Mouse (Mus musculus): ENCODE measurements around the gene Cyp17a1. TPM values are rescaled to one million over a fixed set of nuclear protein-coding genes. Genes with fewer than 3 reads are reported as not detected.

The Cyp17a1 gene
- total and polyA plus RNA-seq, 2 experiments, result 85.1 to 193 TPM

GRCm38 (mm10) chr19:46629807-46630206, 43.2 kb downstream of the Cyp17a1 start:
- WGBS, result 55% methylated on average over 9 of the region's 9 CpGs
- Histone ChIP-seq H3K36me3 (ENCODE audit: control insufficient read depth, insufficient read depth, low read length) (peaks cover under 1% of the 10 kb centered on the region; the same call in 1 of the 2 replicates), H3K4me1 (ENCODE audit: control insufficient read depth, insufficient read depth, low read length) (peaks cover 38% of the 10 kb centered on the region), H3K27ac (replicated peaks; ENCODE audit: insufficient read depth, low read depth, low read length) (peak overlapping the region; percentile 27; the same call in 1 of the 2 replicates), H3K4me3 (ENCODE audit: insufficient read depth, low read depth, low read length) (no peak overlapping the region), H3K79me2 (ENCODE audit: control insufficient read depth, insufficient read depth, low read length) (peaks cover 50% of the 10 kb centered on the region), H3K9ac (ENCODE audit: low read depth, low read length) (no peak overlapping the region), H3K27me3 (ENCODE audit: control insufficient read depth, insufficient read depth, low read length) (no peaks in the 10 kb centered on the region)
- DNase-seq (ENCODE audit: extremely low read depth, low read depth, low spot score), result no peak
- TF ChIP-seq POLR2A (IDR thresholded peaks at IDR 0.05; ENCODE audit: extremely low read depth, insufficient read depth, low read length), result no peak

GRCm38 (mm10) chr19:46628403-46628802, 44.6 kb downstream of the Cyp17a1 start:
- Histone ChIP-seq H3K4me1 (ENCODE audit: control insufficient read depth, insufficient read depth, low read length) (peaks cover 39% of the 10 kb centered on the region), H3K79me2 (ENCODE audit: control insufficient read depth, insufficient read depth, low read length) (peaks cover 48% of the 10 kb centered on the region), H3K4me3 (ENCODE audit: insufficient read depth, low read depth, low read length) (no peak overlapping the region), H3K27ac (replicated peaks; ENCODE audit: insufficient read depth, low read depth, low read length) (peak overlapping the region; percentile 87), H3K9ac (ENCODE audit: low read depth, low read length) (peak overlapping the region; percentile 49), H3K27me3 (ENCODE audit: control insufficient read depth, insufficient read depth, low read length) (no peaks in the 10 kb centered on the region), H3K36me3 (ENCODE audit: control insufficient read depth, insufficient read depth, low read length) (no peaks in the 10 kb centered on the region)
- DNase-seq (ENCODE audit: extremely low read depth, low read depth, low spot score), result peak; percentile 98
- TF ChIP-seq CTCF (IDR thresholded peaks at IDR 0.05; ENCODE audit: low read depth, low read length), result no peak
- no peak for TF ChIP-seq POLR2A (IDR thresholded peaks at IDR 0.05; ENCODE audit: extremely low read depth, insufficient read depth, low read length)
- WGBS, result 12% methylated on average over 10 of the region's 10 CpGs

DNA sequence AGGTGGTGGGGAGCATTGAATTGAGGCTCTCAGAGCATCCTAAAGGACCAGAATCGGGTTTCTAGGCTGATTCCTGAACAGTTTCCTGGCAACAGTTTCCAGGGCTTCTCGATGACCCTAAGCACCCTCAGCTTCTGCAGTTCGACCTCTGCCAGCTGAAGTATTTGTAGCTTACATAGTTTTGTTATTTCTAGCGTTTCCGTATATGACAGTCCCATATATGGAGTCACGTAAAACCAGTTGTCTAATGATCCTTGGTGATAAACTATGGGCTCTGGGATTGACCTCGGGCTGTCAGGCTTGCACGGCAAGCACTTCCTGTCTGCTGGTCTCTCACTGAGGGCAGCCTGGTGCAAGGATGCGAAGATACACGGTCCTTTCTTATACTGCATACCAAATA, 47.5 kb downstream of the Cyp17a1 start:
- H3K27ac ChIP-seq (replicated peaks; ENCODE audit: insufficient read depth, low read depth, low read length), result no peak overlapping the region
- 78% methylated on average over 10 of the region's 10 CpGs for WGBS
- no peak for DNase-seq (ENCODE audit: extremely low read depth, low read depth, low spot score)
- H3K36me3 ChIP-seq (ENCODE audit: control insufficient read depth, insufficient read depth, low read length), result no peaks in the 10 kb centered on the region
- peaks cover 46% of the 10 kb centered on the region for H3K79me2 ChIP-seq (ENCODE audit: control insufficient read depth, insufficient read depth, low read length)
- TF ChIP-seq CTCF (IDR thresholded peaks at IDR 0.05; ENCODE audit: low read depth, low read length) (no peak), POLR2A (IDR thresholded peaks at IDR 0.05; ENCODE audit: extremely low read depth, insufficient read depth, low read length) (no peak)
- H3K9ac ChIP-seq (ENCODE audit: low read depth, low read length), result no peak overlapping the region
- H3K4me3 ChIP-seq (ENCODE audit: insufficient read depth, low read depth, low read length), result no peak overlapping the region
- no peaks in the 10 kb centered on the region for H3K27me3 ChIP-seq (ENCODE audit: control insufficient read depth, insufficient read depth, low read length)
- H3K4me1 ChIP-seq (ENCODE audit: control insufficient read depth, insufficient read depth, low read length), result peaks cover 52% of the 10 kb centered on the region

- Histone ChIP-seq H3K79me2 (ENCODE audit: control insufficient read depth, insufficient read depth, low read length) (peaks cover 41% of the 10 kb centered on the region; the same call in 1 of the 2 replicates), H3K9ac (ENCODE audit: low read depth, low read length) (no peak overlapping the region), H3K4me1 (ENCODE audit: control insufficient read depth, insufficient read depth, low read length) (peaks cover 51% of the 10 kb centered on the region), H3K36me3 (ENCODE audit: control insufficient read depth, insufficient read depth, low read length) (no peaks in the 10 kb centered on the region), H3K27ac (replicated peaks; ENCODE audit: insufficient read depth, low read depth, low read length) (no peak overlapping the region), H3K4me3 (ENCODE audit: insufficient read depth, low read depth, low read length) (no peak overlapping the region), H3K27me3 (ENCODE audit: control insufficient read depth, insufficient read depth, low read length) (no peaks in the 10 kb centered on the region)
- 93% methylated on average over 12 of the region's 12 CpGs for WGBS
- no peak for DNase-seq (ENCODE audit: extremely low read depth, low read depth, low spot score)
- TF ChIP-seq POLR2A (IDR thresholded peaks at IDR 0.05; ENCODE audit: extremely low read depth, insufficient read depth, low read length), result no peak
- TF ChIP-seq CTCF (IDR thresholded peaks at IDR 0.05; ENCODE audit: low read depth, low read length), result no peak
Measured at GRCm38 (mm10) chr19:46625015-46625414, 48.0 kb downstream of the Cyp17a1 start.

DNA sequence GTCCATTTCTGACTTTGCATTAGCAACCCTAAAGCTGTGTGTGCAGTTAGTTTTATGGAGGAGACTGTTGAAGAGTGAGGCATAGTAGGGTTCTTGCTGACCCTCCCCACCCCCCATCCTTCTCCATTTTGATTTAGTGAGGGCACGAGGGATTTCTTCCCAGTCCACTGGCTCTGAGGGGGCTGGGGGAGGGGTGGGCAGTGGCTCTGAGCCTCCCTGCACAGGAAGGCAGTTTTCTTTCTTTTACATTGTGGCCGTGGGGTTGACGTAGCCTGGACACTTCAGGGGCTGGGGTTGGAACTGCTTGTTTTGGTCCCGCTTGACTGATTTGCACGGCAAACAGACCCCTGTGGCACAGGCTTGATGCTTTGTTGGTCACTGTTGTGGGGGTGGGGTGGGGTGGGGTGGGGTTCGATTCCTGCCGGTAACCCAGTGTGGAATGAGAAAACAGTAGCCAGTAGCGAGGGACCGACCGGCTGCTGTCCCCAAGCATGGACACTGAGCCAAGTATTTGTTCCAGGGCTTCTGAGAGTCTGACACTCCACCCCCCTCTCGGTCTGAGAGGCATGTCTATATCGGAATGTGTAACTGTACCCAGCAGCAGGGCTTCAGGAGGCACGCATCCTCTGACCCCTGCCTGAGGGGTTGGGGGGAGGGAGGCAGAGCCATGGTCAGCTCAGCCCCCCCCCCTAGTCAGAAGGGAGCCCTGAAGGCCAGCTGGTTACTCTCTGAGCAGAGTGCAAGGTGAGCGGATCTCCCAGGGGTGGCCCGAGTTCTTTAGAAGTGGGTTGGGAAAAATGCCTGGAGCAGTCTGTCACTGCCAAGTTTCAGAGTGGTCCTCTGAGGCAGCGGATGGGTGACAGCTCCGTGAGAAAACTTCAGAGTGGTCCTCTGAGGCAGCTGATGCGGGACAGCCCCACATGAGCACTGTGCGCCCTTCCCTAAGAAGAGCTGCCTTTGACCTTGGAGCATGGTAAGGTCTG, 48.9 kb downstream of the Cyp17a1 start:
- Histone ChIP-seq H3K79me2 (ENCODE audit: control insufficient read depth, insufficient read depth, low read length) (peaks cover 43% of the 10 kb centered on the region; the same call in 1 of the 2 replicates), H3K36me3 (ENCODE audit: control insufficient read depth, insufficient read depth, low read length) (no peaks in the 10 kb centered on the region), H3K9ac (ENCODE audit: low read depth, low read length) (0 out of 2 replicates have a peak overlapping the region, but pooled peaks have one; percentile 42), H3K4me3 (ENCODE audit: insufficient read depth, low read depth, low read length) (peak overlapping the region; percentile 22; the same call in 1 of the 2 replicates), H3K27me3 (ENCODE audit: control insufficient read depth, insufficient read depth, low read length) (no peaks in the 10 kb centered on the region), H3K4me1 (ENCODE audit: control insufficient read depth, insufficient read depth, low read length) (peaks cover 52% of the 10 kb centered on the region), H3K27ac (replicated peaks; ENCODE audit: insufficient read depth, low read depth, low read length) (peak overlapping the region; percentile 11; the same call in 1 of the 2 replicates)
- TF ChIP-seq CTCF (IDR thresholded peaks at IDR 0.05; ENCODE audit: low read depth, low read length), result no peak
- TF ChIP-seq POLR2A (IDR thresholded peaks at IDR 0.05; ENCODE audit: extremely low read depth, insufficient read depth, low read length), result no peak
- 49% methylated on average over 19 of the region's 19 CpGs for WGBS
- no peak for DNase-seq (ENCODE audit: extremely low read depth, low read depth, low spot score)

All from liver, adult 2 months (tissue).